Mouse (Mus musculus) regulatory T cell (primary cell): ENCODE results near the gene Numa1.

ENCODE experiments used
- in situ Hi-C: fragments of 300-600 bp; cut with MboI, MseI; formaldehyde crosslinking; loops from one replicate; pipeline ENCODE4 v1.15.1; 2025; ENCODE audit warnings: high pct_unique_total_duplicates

The Numa1 gene

GRCm38 (mm10) chr7:101933751-101934240, at the start of gene Numa1, which contains the start of gene Lrrc51:
Gene Numa1, plus strand, starts transcription at chr7:101934111.
Gene Lrrc51, minus strand, starts transcription at chr7:101933895.
- in situ Hi-C loops = loop anchor here (5.0 kb wide), 2 partner anchors 34 to 36 kb away; no protein-coding TSS in a partner anchor

DNA sequence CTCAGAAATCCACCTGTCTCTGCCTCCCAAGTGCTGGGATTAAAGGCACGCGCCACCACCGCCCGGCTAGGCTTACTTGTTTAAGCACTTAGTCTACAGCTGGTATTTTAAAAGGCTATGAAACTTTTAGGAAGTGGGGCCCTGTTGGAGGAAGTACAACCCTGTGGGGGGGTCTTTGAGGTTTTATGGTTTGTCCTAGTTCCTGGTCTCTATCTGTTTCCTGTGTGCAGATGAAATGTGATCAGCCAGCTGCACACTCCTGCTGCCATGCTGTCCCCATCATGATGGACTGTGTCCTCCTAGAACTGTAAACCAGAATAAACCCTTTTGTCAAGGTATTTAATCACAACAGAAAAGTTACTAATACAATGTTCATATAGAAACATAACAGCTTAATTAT, 49.8 kb upstream of the Numa1 start:
- in situ Hi-C loops = no loop called here

GRCm38 (mm10) chr7:101886274-101886673, 47.6 kb upstream of the Numa1 start:
- in situ Hi-C loops = no loop called here

GRCm38 (mm10) chr7:101888460-101888859, 45.5 kb upstream of the Numa1 start:
- in situ Hi-C loops = no loop called here

- in situ Hi-C loops = loop anchor here (5.0 kb wide), 1 partner anchor 37 kb away; the partner anchor contains the start of genes Lrrc51 and Numa1
Observed at GRCm38 (mm10) chr7:101895695-101896094, 38.2 kb upstream of the Numa1 start.

DNA sequence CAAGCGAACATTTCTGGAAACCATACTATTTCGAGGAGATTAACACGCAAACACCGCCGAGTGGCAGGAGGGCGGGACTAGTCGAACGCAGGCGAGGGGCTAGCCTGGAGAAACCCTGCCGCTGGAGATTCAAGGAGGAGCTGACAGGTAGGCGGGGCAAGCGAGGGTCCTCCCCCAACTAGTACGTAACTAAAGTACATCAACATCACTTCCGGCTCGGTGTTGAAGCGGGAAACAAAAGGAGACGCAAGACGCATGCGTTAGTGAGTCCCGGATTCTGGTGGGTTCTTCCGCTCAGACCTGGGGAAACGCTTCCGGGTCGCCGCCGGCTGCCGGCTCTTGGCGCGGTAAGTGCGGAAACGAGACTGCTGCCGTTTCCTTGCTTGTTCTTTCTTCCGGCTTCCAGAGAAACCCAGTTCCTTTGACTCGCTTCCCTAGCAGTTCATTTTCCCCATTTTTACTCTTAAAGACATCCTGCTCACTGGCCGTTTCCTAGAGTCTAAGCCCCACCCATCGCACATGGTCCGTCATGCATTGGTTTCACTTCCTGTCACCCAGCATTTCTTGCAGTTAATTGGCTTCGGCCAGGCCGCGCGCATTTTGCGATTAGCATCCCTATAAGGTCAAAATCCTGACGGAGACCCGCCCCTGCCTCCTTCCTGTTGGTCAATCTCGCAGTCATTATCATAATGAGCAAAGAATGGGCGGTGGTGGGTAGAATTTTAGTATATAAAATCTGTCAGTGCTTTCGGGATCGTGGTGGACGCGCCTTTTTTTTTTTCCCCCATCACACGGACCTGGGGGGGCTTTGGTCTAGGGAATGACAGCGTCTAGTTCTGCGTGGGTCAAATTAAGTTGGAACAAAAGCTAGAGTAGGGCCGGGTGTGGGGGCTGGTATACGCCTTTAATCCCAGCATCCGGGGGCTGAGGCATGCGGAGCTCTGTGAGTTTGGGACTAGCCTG, 37.5 kb upstream of the Numa1 start:
- in situ Hi-C loops = loop anchor here (5.0 kb wide), 1 partner anchor 36 kb away; the partner anchor contains the start of genes Lrrc51 and Numa1

GRCm38 (mm10) chr7:101900331-101901097, 33.4 kb upstream of the Numa1 start:
- in situ Hi-C loops = no loop called here

GRCm38 (mm10) chr7:101901969-101902368, 31.9 kb upstream of the Numa1 start:
- in situ Hi-C loops = no loop called here

GRCm38 (mm10) chr7:101902846-101903245, 31.1 kb upstream of the Numa1 start:
- in situ Hi-C loops = no loop called here

- in situ Hi-C loops = no loop called here
Observed at GRCm38 (mm10) chr7:101905561-101906286, 28.2 kb upstream of the Numa1 start, which contains the start of gene Lamtor1. Gene Lamtor1, plus strand, starts transcription at chr7:101905904.

- in situ Hi-C loops = no loop called here
Observed at GRCm38 (mm10) chr7:101906287-101906681, 27.6 kb upstream of the Numa1 start, which contains the start of gene Tomt. Gene Tomt, minus strand, starts transcription at chr7:101906359.

DNA sequence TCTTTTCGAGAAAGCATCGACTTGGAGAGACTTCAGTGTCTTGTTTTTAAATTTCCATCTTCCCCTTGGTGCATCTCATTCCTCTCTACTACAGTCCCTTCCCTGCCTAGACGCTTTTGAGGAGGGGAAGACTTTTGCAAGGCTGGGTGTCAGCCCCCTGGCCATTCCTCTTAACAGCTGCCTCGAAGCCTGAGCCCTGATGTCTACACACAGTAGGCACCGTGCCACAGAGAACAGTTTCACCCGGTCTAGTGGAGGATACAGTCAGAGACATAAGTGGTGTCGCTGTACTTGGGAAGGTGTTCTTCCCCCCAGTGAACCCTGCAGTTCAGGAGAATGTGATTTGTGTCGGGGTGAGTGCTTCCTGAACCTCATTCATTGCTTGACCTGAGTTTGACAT, 27.2 kb upstream of the Numa1 start:
- in situ Hi-C loops = no loop called here

GRCm38 (mm10) chr7:101908367-101908766, 25.5 kb upstream of the Numa1 start:
- in situ Hi-C loops = no loop called here

DNA sequence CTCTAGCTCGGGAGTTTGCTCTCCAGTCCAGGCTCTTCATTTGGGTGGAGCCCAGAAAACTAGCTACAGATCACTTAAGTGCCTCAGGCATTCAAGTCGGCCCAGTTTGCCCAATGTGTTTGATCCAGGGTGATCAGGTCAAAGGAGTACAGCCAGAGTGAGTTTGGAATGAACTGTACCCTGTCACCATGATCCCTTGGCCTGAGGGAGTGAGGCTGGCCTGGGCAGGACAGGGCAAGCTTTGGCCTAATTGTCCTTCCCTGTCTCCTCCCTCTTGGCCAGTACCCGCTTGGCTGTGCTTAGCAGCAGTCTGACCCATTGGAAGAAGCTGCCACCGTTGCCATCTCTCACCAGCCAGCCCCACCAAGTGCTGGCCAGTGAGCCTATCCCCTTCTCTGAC, 23.8 kb upstream of the Numa1 start:
- in situ Hi-C loops = no loop called here

GRCm38 (mm10) chr7:101911982-101912381, 21.9 kb upstream of the Numa1 start:
- in situ Hi-C loops = no loop called here

- in situ Hi-C loops = no loop called here
Observed at GRCm38 (mm10) chr7:101918071-101918470, 15.8 kb upstream of the Numa1 start.

GRCm38 (mm10) chr7:101925892-101926291, 8.0 kb upstream of the Numa1 start:
- in situ Hi-C loops = loop anchor here (5.0 kb wide), 1 partner anchor 141 kb away; the partner anchor contains the start of genes Rnf121, Xndc1 and Xntrpc

- in situ Hi-C loops = loop anchor here (5.0 kb wide), 1 partner anchor 139 kb away; the partner anchor contains the start of genes Rnf121, Xndc1 and Xntrpc
Observed at GRCm38 (mm10) chr7:101928093-101928492, 5.8 kb upstream of the Numa1 start.

- in situ Hi-C loops = loop anchor here (5.0 kb wide), 2 partner anchors 35 kb away; no protein-coding TSS in a partner anchor
Observed at GRCm38 (mm10) chr7:101932551-101932950, 1.4 kb upstream of the Numa1 start.

DNA sequence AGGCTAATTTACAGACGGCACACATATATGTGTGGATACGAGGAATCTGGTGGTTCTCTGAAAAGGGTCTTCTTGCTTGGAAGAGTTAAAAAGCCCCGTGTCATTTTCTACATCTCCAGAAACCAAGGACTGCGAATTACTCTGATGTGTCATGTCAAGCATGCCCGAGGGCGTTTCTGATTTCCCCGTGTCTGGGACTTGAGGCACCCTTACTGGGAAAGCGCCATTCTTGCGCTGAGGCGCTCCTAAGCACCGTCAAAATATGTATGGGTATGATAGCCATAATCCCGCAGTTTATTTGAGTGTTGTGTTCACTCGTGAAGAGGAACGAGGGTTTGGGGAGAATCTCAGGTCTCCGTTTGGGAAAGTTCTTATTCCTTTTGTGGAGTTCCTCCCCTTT, 611 bp upstream of the Numa1 start:
- in situ Hi-C loops = loop anchor here (5.0 kb wide), 2 partner anchors 34 to 36 kb away; no protein-coding TSS in a partner anchor

GRCm38 (mm10) chr7:101935957-101936356, 2.0 kb downstream of the Numa1 start:
- in situ Hi-C loops = no loop called here
